Mouse (Mus musculus) heart, postnatal 0 days (tissue): ENCODE measurements around the gene Mon2. TPM values are rescaled to one million over a fixed set of nuclear protein-coding genes. Genes with fewer than 3 reads are reported as not detected.

Experiments used
- ATAC-seq: fragments of 200-750 bp; cut with Nextera tagmentation; 2 replicates; pipeline ENCODE4 v1.8.0; 2017; ENCODE audit warnings: low read depth, moderate number of reproducible peaks, moderate library complexity; ENCODE audit not compliant: insufficient read depth
- DNase-seq: peaks from one replicate; pipeline ENCODE4 v3.0.0-alpha.2; 2016; ENCODE audit warnings: low spot score
- H3K27ac ChIP-seq: fragments of 300-500 bp; sonication (generic); 2 replicates; pipeline ENCODE4 v1.5.1; 2014; ENCODE audit warnings: low read depth, mild to moderate bottlenecking
- H3K27me3 ChIP-seq: fragments of 300-500 bp; sonication (generic); 2 replicates; pipeline ENCODE4 v1.6.1; 2014; ENCODE audit warnings: low read length, mixed read lengths; ENCODE audit not compliant: control insufficient read depth, insufficient read depth
- H3K36me3 ChIP-seq: fragments of 300-500 bp; sonication (generic); replicated peaks from 2 replicates; pipeline ENCODE4 v1.6.1; 2014; ENCODE audit warnings: low read length, mixed read lengths; ENCODE audit not compliant: control insufficient read depth, insufficient read depth
- H3K4me1 ChIP-seq: fragments of 300-500 bp; sonication (generic); 2 replicates; pipeline ENCODE4 v1.6.1; 2014; ENCODE audit warnings: antibody characterized with exemption; ENCODE audit not compliant: control insufficient read depth, insufficient read depth
- H3K4me2 ChIP-seq: fragments of 300-500 bp; sonication (generic); 2 replicates; pipeline ENCODE4 v1.6.1; 2014; ENCODE audit warnings: low read depth, mild to moderate bottlenecking, low read length, moderate library complexity
- H3K4me3 ChIP-seq: fragments of 300-500 bp; sonication (generic); 2 replicates; pipeline ENCODE4 v1.5.1; 2014; ENCODE audit warnings: low read depth, low read length
- H3K9ac ChIP-seq: fragments of 300-500 bp; sonication (generic); replicated peaks from 2 replicates; pipeline ENCODE4 v1.6.1; 2014; ENCODE audit warnings: low read depth, low read length, mixed read lengths
- H3K9me3 ChIP-seq: fragments of 300-500 bp; sonication (generic); replicated peaks from 2 replicates; pipeline ENCODE4 v1.6.1; 2016; ENCODE audit warnings: low read length; ENCODE audit not compliant: control insufficient read depth
- CTCF ChIP-seq: IDR thresholded peaks from 2 replicates; pipeline ENCODE4 v1.5.1; 2016; ENCODE audit warnings: antibody characterized with exemption, control low read depth, low read depth
- EP300 ChIP-seq: IDR thresholded peaks from 2 replicates; pipeline ENCODE4 v1.6.1; 2016; ENCODE audit warnings: antibody characterized with exemption, low read depth
- WGBS: fragments of 180-500 bp; shearing (Covaris S2); extraction: QIAGEN DNeasy Blood & Tissue Kit; methylation state at CpG from one replicate; pipeline ENCODE4 v1.1.7; 2014; 5-methylcytosine and 5-hydroxymethylcytosine counted together
- polyA plus RNA-seq: library from polyadenylated mRNA; unstranded; fragments of >200 nt; fragmentation: Nextera tagmentation; extraction: Ambion mirVana; gene quantifications from 2 replicates; pipeline ENCODE4 v1.2.1, GENCODE M21; 2015
- total RNA-seq: library from RNA; depleted of rRNA; stranded (reverse); fragments of >200 nt; gene quantifications from 2 replicates; pipeline ENCODE4 v1.2.3, GENCODE M21; 2014; ENCODE audit warnings: low replicate concordance

Gene Mon2
- total and polyA plus RNA-seq, 2 experiments from 2014 or later = 14.3 to 35.0 TPM

DNA sequence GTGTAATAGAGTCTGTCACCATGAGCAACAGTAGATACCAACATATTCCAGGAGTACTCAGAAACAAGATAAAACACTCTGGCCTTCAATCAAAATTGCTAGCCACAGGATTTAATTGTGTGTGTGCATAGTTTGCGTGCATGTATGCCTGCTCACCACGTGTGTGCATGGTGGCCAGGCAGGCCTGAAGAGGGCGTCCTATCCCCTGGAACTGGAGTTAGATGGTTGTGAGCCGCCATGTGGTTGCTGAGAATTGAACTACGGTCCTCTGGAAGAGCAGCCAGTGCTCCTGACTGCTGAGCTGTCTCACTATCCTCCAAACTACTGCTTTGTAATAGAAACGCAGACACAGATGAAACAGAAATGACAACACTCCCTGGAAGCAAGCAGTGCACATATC, 85.7 kb downstream of the Mon2 start:
- TF ChIP-seq EP300 (no peak), CTCF (peak; percentile 34)
- Histone ChIP-seq H3K4me2 (peak overlapping the region; percentile 38), H3K9me3 (no peaks in the 10 kb centered on the region), H3K4me3 (0 out of 2 replicates have a peak overlapping the region, but pooled peaks have one; percentile 8), H3K27me3 (no peaks in the 10 kb centered on the region), H3K27ac (peak overlapping the region; percentile 87), H3K9ac (no peak overlapping the region), H3K36me3 (peaks cover 14% of the 10 kb centered on the region), H3K4me1 (peaks cover 18% of the 10 kb centered on the region)
- no peak for DNase-seq
- WGBS = 47% methylated on average over 6 of the region's 6 CpGs
- no peak for ATAC-seq

DNA sequence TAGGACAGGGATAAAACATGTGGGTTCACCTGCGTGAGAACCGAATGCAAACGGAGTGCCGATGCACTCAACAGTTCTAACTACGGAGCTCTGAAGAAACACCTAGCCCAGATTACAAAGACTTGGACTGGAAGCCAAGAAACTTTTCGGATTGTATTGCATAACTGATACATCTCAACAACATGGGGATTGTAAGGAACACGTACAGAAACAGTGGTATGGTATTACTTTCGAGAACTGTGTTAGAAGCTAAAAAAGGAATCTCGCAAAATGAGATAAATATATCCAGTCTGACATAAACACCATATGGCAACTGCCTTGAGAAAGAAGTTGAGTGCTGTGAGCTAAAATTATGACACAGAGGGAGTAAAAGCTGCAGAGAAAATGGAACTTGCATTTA, 86.4 kb downstream of the Mon2 start:
- no peaks in the 10 kb centered on the region for H3K9me3 ChIP-seq
- H3K27me3 ChIP-seq = no peaks in the 10 kb centered on the region
- peak overlapping the region; percentile 87 for H3K27ac ChIP-seq
- peaks cover 7% of the 10 kb centered on the region for H3K36me3 ChIP-seq
- H3K4me2 ChIP-seq = 0 out of 2 replicates have a peak overlapping the region, but pooled peaks have one; percentile 7
- ATAC-seq = no peak
- no peak overlapping the region for H3K9ac ChIP-seq
- peaks cover 18% of the 10 kb centered on the region for H3K4me1 ChIP-seq
- no peak overlapping the region for H3K4me3 ChIP-seq
- no peak for DNase-seq
- TF ChIP-seq CTCF (no peak), EP300 (no peak)
- 62% methylated on average over 9 of the region's 9 CpGs for WGBS

DNA sequence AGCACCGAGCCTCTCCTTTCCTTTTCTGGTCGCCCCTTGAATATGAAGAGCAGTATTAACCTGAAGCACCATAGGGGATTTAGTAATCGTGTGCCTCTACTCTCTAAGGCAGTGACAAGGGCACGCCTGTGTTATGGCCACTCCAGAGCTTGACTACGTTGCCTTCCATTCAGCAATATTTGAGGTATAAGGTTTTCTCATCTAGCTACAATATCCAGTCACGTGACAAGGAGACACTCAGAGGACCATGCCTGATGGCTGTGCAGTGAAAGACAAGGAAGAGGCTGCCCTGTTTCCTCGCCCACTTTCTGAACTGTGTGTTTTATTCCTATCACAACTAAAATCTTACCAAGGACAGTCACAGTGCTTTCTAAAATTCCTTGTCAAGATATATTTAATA, 87.9 kb downstream of the Mon2 start:
- H3K9me3 ChIP-seq = no peaks in the 10 kb centered on the region
- peak overlapping the region; percentile 85 for H3K4me2 ChIP-seq
- no peaks in the 10 kb centered on the region for H3K36me3 ChIP-seq
- H3K4me3 ChIP-seq = peak overlapping the region; percentile 20
- 43% methylated on average over 7 of the region's 7 CpGs for WGBS
- H3K27me3 ChIP-seq = no peaks in the 10 kb centered on the region
- peak overlapping the region; percentile 44 for H3K9ac ChIP-seq
- DNase-seq = no peak
- no peak for TF ChIP-seq EP300
- no peak for TF ChIP-seq CTCF
- no peak for ATAC-seq
- peaks cover 30% of the 10 kb centered on the region for H3K4me1 ChIP-seq
- peak overlapping the region; percentile 36 for H3K27ac ChIP-seq

DNA sequence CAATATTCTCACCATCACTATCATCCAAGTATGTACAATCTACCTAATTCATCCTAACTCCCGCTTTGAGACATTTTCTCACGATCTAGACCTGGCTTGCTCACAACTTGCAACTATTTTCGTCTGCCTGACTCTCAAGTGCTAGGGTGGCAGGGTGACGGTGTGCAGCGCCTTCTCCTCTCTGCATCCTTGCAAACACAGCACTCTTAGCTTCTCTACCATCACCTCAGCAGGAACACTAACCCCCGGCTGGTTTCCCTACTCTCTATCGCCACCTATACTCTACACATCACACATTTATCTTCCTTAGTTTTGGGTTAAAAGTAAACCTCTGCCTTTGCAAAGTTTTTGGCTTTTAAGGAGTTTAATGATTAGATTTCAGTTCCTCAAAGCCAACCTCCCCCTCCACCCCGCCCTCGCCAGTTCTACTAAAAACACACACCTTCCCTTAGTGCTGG, 88.6 kb downstream of the Mon2 start:
- H3K4me3 ChIP-seq = peak overlapping the region; percentile 20
- ATAC-seq (no peak), DNase-seq (peak; percentile 85)
- H3K4me1 ChIP-seq = peaks cover 36% of the 10 kb centered on the region
- H3K27ac ChIP-seq = peak overlapping the region; percentile 36
- H3K36me3 ChIP-seq = no peaks in the 10 kb centered on the region
- WGBS = 10% methylated on average over 9 of the region's 9 CpGs
- H3K9ac ChIP-seq = peak overlapping the region; percentile 44
- no peaks in the 10 kb centered on the region for H3K9me3 ChIP-seq
- TF ChIP-seq CTCF (peak; percentile 67), EP300 (no peak)
- H3K4me2 ChIP-seq = peak overlapping the region; percentile 85
- H3K27me3 ChIP-seq = no peaks in the 10 kb centered on the region

DNA sequence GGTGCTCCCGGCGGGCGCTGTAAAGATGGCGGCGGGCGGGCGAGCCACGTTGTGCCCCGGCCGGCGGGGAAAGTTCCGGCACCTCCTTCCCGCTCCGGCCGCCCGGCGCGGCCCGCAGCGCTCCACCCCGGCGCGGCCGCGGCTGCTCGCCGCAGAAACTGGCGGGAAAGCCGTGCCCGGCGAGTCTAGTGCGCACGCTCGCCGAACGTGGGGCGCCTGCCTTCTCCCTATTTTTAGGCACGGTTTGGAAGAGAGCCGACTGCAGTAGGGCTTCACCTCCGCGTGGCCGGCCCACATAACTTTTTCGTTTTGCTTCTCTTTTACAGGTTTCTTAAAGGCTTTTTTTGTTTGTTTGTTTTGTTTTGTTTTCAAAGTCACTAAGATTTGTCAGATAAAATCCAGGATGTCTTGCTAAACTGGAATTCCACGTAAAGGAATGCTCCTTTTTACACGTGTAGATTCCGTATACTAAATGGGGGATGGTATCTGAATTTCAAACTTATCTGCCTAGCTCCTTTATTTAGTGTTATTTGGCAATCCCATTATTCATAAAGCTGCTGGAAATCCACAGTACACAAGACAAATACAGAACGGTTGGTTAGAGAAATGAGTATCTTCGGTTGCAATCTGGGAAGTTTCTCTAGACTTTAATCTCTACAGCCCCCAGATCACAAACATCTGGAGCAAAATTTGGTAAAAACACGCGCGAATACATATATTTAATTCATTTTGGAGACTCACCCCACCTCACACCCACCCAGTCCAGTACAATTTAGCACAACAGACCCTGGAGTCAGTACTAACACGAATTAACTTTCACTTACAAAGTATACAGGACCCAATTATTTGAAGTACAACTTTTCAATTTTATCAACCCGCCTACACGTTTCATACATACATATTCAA, 89.7 kb downstream of the Mon2 start:
- peak overlapping the region; percentile 100 for H3K27ac ChIP-seq
- peak overlapping the region; percentile 97 for H3K4me3 ChIP-seq
- H3K4me2 ChIP-seq = peak overlapping the region; percentile 85
- H3K36me3 ChIP-seq = no peaks in the 10 kb centered on the region
- TF ChIP-seq CTCF (no peak), EP300 (no peak)
- ATAC-seq (peak; percentile 75), DNase-seq (peak; percentile 76)
- no peaks in the 10 kb centered on the region for H3K9me3 ChIP-seq
- 7% methylated on average over 54 of the region's 54 CpGs for WGBS
- H3K9ac ChIP-seq = peak overlapping the region; percentile 99
- no peaks in the 10 kb centered on the region for H3K27me3 ChIP-seq
- peaks cover 34% of the 10 kb centered on the region for H3K4me1 ChIP-seq
